ENCODE assay signal across 13 mouse cellular contexts in genomic region chr10:12977787-12978212, GRCm38 (mm10). TPM values are rescaled to one million over a fixed set of nuclear protein-coding genes. Genes with fewer than 3 reads are reported as not detected.
DNase-seq lines count a peak whose midpoint lies in the region; ATAC-seq and TF ChIP-seq lines count a peak whose summit lies in the region.
"Had no signal": no experiment of that assay in that cellular context is flagged by ENCODE, and none has a peak within 500 bp of the region (broad histone marks: within the 10 kb centered on the region; RNA-seq: fewer than 3 reads in every experiment).

No protein-coding gene starts in this region.

- no peak overlapping the region for H3K4me3 ChIP-seq in heart, embryonic 14.5 days (ENCODE audit: control insufficient read depth in 1 of 2, insufficient read depth in 1 of 2, low read depth in 1 of 2, low read length in 2 of 2)
- H3K4me3 ChIP-seq in lung, postnatal 0 days (ENCODE audit: low read depth, low read length) = no peak overlapping the region
- H3K4me3 ChIP-seq: embryonic facial prominence, embryonic 10.5 days; forebrain, embryonic 10.5 days; gastrocnemius, adult 2 months; lung, embryonic 15.5 days; neural tube, embryonic 15.5 days had no signal

- H3K27me3 ChIP-seq in heart, embryonic 14.5 days (ENCODE audit: control insufficient read depth, insufficient read depth, low read length) = no peaks in the 10 kb centered on the region
- no peaks in the 10 kb centered on the region for H3K27me3 ChIP-seq in lung, postnatal 0 days (replicated peaks; ENCODE audit: insufficient read depth, low read length)
- H3K27me3 ChIP-seq: lung, embryonic 15.5 days; neural tube, embryonic 15.5 days had no signal

- no peak overlapping the region for H3K4me2 ChIP-seq in heart, embryonic 14.5 days (ENCODE audit: low read length)
- H3K4me2 ChIP-seq in lung, postnatal 0 days (replicated peaks; ENCODE audit: low read depth, low read length) = no peak overlapping the region
- H3K4me2 ChIP-seq: lung, embryonic 15.5 days; neural tube, embryonic 15.5 days had no signal

- peak; percentile 56 for ATAC-seq in activated CD4-positive, CD25-positive, alpha-beta regulatory T cell, adult 4 months
- ATAC-seq in heart, embryonic 14.5 days (ENCODE audit: insufficient number of reproducible peaks, insufficient read depth, low FRiP score, low read depth) = peak; percentile 47; the same call in 1 of the 2 replicates
- peak; percentile 81 for ATAC-seq in lung, postnatal 0 days
- ATAC-seq: midbrain, embryonic 16.5 days had no signal

- H3K9me3 ChIP-seq in heart, embryonic 14.5 days (ENCODE audit: control insufficient read depth, low read length) = no peaks in the 10 kb centered on the region
- no peaks in the 10 kb centered on the region for H3K9me3 ChIP-seq in lung, postnatal 0 days (ENCODE audit: low read length)
- H3K9me3 ChIP-seq: embryonic facial prominence, embryonic 10.5 days; forebrain, embryonic 10.5 days; lung, embryonic 15.5 days; neural tube, embryonic 15.5 days had no signal

- intact Hi-C loops in left cerebral cortex, postnatal 10 days (cut with DNase I) = no loop called here

- TF ChIP-seq CTCF in lung, postnatal 0 days (IDR thresholded peaks at IDR 0.05) = no peak

- DNase-seq in left cerebral cortex, adult 18-20 months (ENCODE audit: low spot score in 2 of 2) = peak; percentile 22 to 47
- DNase-seq in left cerebral cortex, postnatal 10 days (ENCODE audit: extremely low spot score in 1 of 2, low spot score in 2 of 2) = no peak
- peak; percentile 42 for DNase-seq in lung, postnatal 0 days (ENCODE audit: low spot score)
- DNase-seq in retina, postnatal 1 day = no peak
- DNase-seq in embryo, embryonic 10 days (ENCODE audit: low spot score) = no peak
- DNase-seq: gastrocnemius, adult 2 months had no signal

- TF ChIP-seq EP300 in lung, postnatal 0 days (IDR thresholded peaks at IDR 0.05) = 0 out of 2 replicates have a peak, but pooled peaks have one; percentile 17

- 58% methylated on average over 9 of the region's 9 CpGs for WGBS in heart, embryonic 14.5 days
- WGBS in lung, postnatal 0 days = 58% methylated on average over 9 of the region's 9 CpGs

- H3K4me1 ChIP-seq in heart, embryonic 14.5 days (ENCODE audit: control insufficient read depth in 2 of 2, insufficient read depth in 2 of 2, low read length in 2 of 2) = peaks cover 5% of the 10 kb centered on the region in 2 experiments; a peak in 2 of 4 replicates
- no peaks in the 10 kb centered on the region for H3K4me1 ChIP-seq in lung, postnatal 0 days (ENCODE audit: insufficient read depth, low read depth, low read length)
- H3K4me1 ChIP-seq: embryonic facial prominence, embryonic 10.5 days; forebrain, embryonic 10.5 days; lung, embryonic 15.5 days; neural tube, embryonic 15.5 days had no signal

- H3K9ac ChIP-seq in heart, embryonic 14.5 days (ENCODE audit: low read length) = no peak overlapping the region
- no peak overlapping the region for H3K9ac ChIP-seq in lung, postnatal 0 days (replicated peaks; ENCODE audit: low read depth)
- H3K9ac ChIP-seq: lung, embryonic 15.5 days; neural tube, embryonic 15.5 days had no signal

- no peaks in the 10 kb centered on the region for H3K36me3 ChIP-seq in heart, embryonic 14.5 days (ENCODE audit: control insufficient read depth, insufficient read depth, low read length)
- H3K36me3 ChIP-seq in lung, postnatal 0 days (ENCODE audit: insufficient read depth, low read length) = no peaks in the 10 kb centered on the region
- H3K36me3 ChIP-seq: embryonic facial prominence, embryonic 10.5 days; forebrain, embryonic 10.5 days; lung, embryonic 15.5 days; neural tube, embryonic 15.5 days had no signal

- H3K27ac ChIP-seq in heart, embryonic 14.5 days (replicated peaks in 1 of 2; ENCODE audit: control insufficient read depth in 1 of 2, insufficient read depth in 1 of 2, low read depth in 2 of 2, low read length in 2 of 2) = no peak overlapping the region
- no peak overlapping the region for H3K27ac ChIP-seq in lung, postnatal 0 days (ENCODE audit: low read length)
- H3K27ac ChIP-seq: embryonic facial prominence, embryonic 10.5 days; forebrain, embryonic 10.5 days; gastrocnemius, adult 2 months; lung, embryonic 15.5 days; neural tube, embryonic 15.5 days had no signal

RNA-seq across cellular contexts. Expression of gene Stx11, which starts 13.7 kb away (rescaled TPM):
- total RNA-seq in left cerebral cortex, adult 18-20 months (2021) = under 1 TPM; 0.07 to 0.37 TPM
- total RNA-seq in left cerebral cortex, postnatal 10 days (2021) = 1 to 10 TPM in 1 of 2 experiments, under 1 TPM in 1; 0.32 to 1.2 TPM
- 10 to 100 TPM; 18.9 to 19.6 TPM for polyA plus RNA-seq in activated CD4-positive, CD25-positive, alpha-beta regulatory T cell, adult 4 months (2017; shearing (Covaris generic))
- polyA plus RNA-seq in heart, embryonic 14.5 days (2014; fragmentation: Nextera tagmentation; extraction: Ambion mirVana) = 6.6 and 7.6 TPM in 2 replicates
- polyA plus RNA-seq in lung, postnatal 0 days (2015; fragmentation: Nextera tagmentation; extraction: Ambion mirVana) = 8.9 and 12.0 TPM in 2 replicates

RNA-seq across cellular contexts. Expression of gene Sf3b5, which starts 27.3 kb away (rescaled TPM):
- 1 to 10 TPM; 8.3 to 8.4 TPM for total RNA-seq in left cerebral cortex, adult 18-20 months (2021)
- total RNA-seq in left cerebral cortex, postnatal 10 days (2021) = 1 to 10 TPM; 7.8 to 8.8 TPM
- 10 to 100 TPM; 33.3 to 37.8 TPM for polyA plus RNA-seq in activated CD4-positive, CD25-positive, alpha-beta regulatory T cell, adult 4 months (2017; shearing (Covaris generic))
- polyA plus RNA-seq in heart, embryonic 14.5 days (2014; fragmentation: Nextera tagmentation; extraction: Ambion mirVana) = 31.6 and 32.8 TPM in 2 replicates
- 27.1 TPM in 2 replicates for polyA plus RNA-seq in lung, postnatal 0 days (2015; fragmentation: Nextera tagmentation; extraction: Ambion mirVana)

Comparison
In these comparisons a context has a peak if more than half of its experiments do, and no peak if none do; other contexts are left out.
1. DNase-seq: peak in left cerebral cortex, adult 18-20 months (2 of 2) and lung, postnatal 0 days (single experiment); none in left cerebral cortex, postnatal 10 days (0 of 2), retina, postnatal 1 day (single experiment) and embryo, embryonic 10 days (single experiment).
2. Peak in every context shown above with its lines, with median percentiles within 50 percentile points of each other: ATAC-seq.